Mouse (Mus musculus) thymus, adult 2 months (tissue): ENCODE measurements around the gene Gm5129. TPM values are rescaled to one million over a fixed set of nuclear protein-coding genes. Genes with fewer than 3 reads are reported as not detected.

Experiments
- DNase-seq: peaks from one replicate; pipeline ENCODE4 v3.0.0; 2021
- H3K27ac ChIP-seq: fragments of 200-500 bp; 2 replicates; pipeline ENCODE4 v1.5.1; 2012; ENCODE audit warnings: low read length, control low read depth; ENCODE audit not compliant: control insufficient read depth, insufficient read depth
- H3K27me3 ChIP-seq: fragments of 200-500 bp; 2 replicates; pipeline ENCODE4 v1.6.1; 2012; ENCODE audit warnings: mild to moderate bottlenecking, low read length, moderate library complexity, mixed read lengths; ENCODE audit not compliant: control insufficient read depth, insufficient read depth
- H3K36me3 ChIP-seq: fragments of 200-500 bp; 2 replicates; pipeline ENCODE4 v1.6.1; 2012; ENCODE audit warnings: mild to moderate bottlenecking, low read length, moderate library complexity; ENCODE audit not compliant: control insufficient read depth, insufficient read depth
- H3K4me1 ChIP-seq: fragments of 200-500 bp; replicated peaks from 2 replicates; pipeline ENCODE4 v1.6.1; 2012; ENCODE audit warnings: low read length; ENCODE audit not compliant: control insufficient read depth, insufficient read depth
- H3K4me3 ChIP-seq: fragments of 200-500 bp; 2 replicates; pipeline ENCODE4 v1.5.1; 2012; ENCODE audit warnings: mild to moderate bottlenecking, low read length, control low read depth, moderate library complexity; ENCODE audit not compliant: control insufficient read depth, insufficient read depth
- CTCF ChIP-seq: fragments of 200-500 bp; IDR thresholded peaks from 2 replicates; pipeline ENCODE4 v1.5.1; 2012; ENCODE audit warnings: mild to moderate bottlenecking, control low read depth, low read length, moderate library complexity, borderline replicate concordance; ENCODE audit not compliant: control insufficient read depth, poor library complexity, insufficient read depth; ENCODE audit errors: extremely low read depth
- POLR2A ChIP-seq: fragments of 200-500 bp; IDR thresholded peaks from 2 replicates; pipeline ENCODE4 v1.6.1; 2012; ENCODE audit warnings: mild to moderate bottlenecking, low read length, control low read depth, moderate library complexity; ENCODE audit not compliant: control insufficient read depth, poor library complexity, insufficient read depth; ENCODE audit errors: extremely low read depth
- WGBS: fragments of 180-500 bp; shearing (Covaris S2); methylation state at CpG from one replicate; pipeline ENCODE4 v1.1.7; 2018; 5-methylcytosine and 5-hydroxymethylcytosine counted together
- polyA plus RNA-seq: library from polyadenylated mRNA; depleted of rRNA; stranded (reverse); fragments of >200 nt; gene quantifications from 2 replicates; pipeline ENCODE4 v1.2.3, GENCODE M21; 2012

The Gm5129 gene
- polyA plus RNA-seq, 1 experiment = 1.3 TPM

DNA sequence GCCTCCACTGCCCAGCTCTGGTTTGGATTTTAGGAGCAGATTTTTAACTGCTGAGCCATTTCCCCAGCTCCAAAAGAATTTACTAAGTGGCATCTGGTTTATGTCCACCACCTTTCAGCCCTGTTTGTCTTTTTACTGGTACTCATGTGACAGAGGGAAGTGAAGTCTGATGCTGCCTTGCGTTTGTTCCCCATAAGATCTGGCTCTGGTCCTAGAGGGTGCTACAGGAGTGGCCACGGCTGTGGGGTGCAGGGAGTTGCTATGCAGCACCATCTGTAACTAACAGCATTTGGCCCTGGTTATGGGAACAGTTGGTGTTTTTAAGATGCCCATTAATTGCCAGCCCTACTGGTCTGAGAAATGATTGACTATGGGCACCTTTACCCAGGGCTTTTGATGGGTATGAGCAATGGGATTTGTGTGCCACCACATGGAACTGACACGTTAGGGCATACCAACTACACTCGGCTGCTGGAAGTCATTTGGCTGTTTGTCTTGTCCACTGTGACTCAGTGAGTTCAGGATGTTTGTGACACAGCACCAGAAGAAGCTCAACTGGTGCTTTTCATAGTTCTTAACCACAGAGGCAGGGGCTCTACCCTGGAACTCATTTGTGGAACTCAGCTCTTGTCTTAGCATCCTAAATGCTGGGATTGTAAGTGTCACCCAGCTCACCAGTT is 37.1 kb upstream of the Gm5129 start:
- Histone ChIP-seq H3K4me3 (no peak overlapping the region), H3K27me3 (no peaks in the 10 kb centered on the region), H3K27ac (no peak overlapping the region), H3K4me1 (no peaks in the 10 kb centered on the region), H3K36me3 (peaks cover 19% of the 10 kb centered on the region; the same call in 1 of the 2 replicates)
- TF ChIP-seq CTCF (no peak), POLR2A (no peak)
- 91% methylated on average over 4 of the region's 4 CpGs for WGBS
- no peak for DNase-seq

DNA sequence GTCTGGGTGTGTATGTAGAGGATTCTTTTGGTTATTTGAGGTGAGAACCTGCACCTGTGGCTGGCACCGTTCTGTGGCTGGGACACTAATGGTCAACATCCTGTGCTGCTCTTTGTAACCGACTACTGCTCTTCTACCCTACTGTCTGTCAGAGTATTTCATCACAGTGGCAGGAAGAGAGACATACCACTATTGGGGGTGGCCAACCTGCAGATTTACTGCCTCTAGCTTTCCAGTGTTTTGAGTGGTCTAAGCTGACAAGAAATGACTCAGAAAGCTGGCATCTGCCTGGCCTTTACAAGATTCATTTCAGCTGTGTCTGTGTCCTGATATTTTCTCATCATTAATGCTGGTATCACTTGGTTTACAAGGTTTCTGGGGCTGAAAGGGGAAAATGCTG is 36.3 kb upstream of the Gm5129 start:
- Histone ChIP-seq H3K27ac (no peak overlapping the region), H3K4me1 (no peaks in the 10 kb centered on the region), H3K4me3 (no peak overlapping the region), H3K36me3 (peaks cover 21% of the 10 kb centered on the region), H3K27me3 (no peaks in the 10 kb centered on the region)
- DNase-seq = no peak
- 41% methylated on average over 2 of the region's 2 CpGs for WGBS
- TF ChIP-seq CTCF = no peak
- no peak for TF ChIP-seq POLR2A

DNA sequence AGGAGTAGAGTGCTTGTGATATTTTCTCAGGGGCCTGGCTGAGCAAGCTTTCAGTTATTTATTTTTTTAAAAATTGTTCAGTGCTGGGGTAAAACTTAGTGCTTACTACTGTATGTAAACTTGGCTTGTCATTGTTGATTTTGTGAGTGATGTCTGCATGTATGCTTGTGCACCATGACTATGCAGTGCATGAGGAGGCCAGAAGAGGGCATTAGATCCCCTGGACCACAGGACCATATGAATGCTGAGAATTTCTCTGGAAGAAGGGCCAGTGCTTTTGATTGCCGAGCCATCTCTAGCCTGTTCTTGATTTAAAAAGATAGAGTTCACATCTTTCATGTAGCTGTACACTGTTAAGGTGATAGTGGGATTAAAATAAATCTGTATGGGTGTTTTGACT is 35.2 kb upstream of the Gm5129 start:
- no peaks in the 10 kb centered on the region for H3K27me3 ChIP-seq
- no peak overlapping the region for H3K27ac ChIP-seq
- peak; percentile 10 for DNase-seq
- H3K36me3 ChIP-seq = peaks cover 23% of the 10 kb centered on the region
- WGBS = 98% methylated on average over 1 of the region's 1 CpGs
- TF ChIP-seq POLR2A = no peak
- TF ChIP-seq CTCF = no peak
- no peaks in the 10 kb centered on the region for H3K4me1 ChIP-seq
- H3K4me3 ChIP-seq = no peak overlapping the region

DNA sequence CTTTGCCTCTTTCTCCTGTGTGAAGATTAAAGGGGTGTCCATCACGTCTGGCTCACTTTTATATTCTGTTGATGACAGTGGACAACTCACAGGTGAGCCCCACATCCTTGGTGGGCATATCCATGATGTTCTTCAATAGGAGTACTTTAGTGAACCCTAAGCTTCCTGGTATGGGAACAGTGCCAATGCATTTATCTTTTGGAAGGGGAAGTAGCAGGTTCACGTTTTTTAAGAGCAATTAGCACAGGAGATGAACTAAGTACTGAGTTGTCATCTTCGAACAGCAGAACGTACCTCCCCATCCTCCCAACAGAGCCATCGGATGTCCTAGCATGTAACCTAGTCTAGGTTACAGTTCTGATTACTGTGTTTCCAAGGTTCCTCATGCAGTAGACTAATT is 23.6 kb upstream of the Gm5129 start:
- H3K27me3 ChIP-seq = no peaks in the 10 kb centered on the region
- H3K4me1 ChIP-seq = no peaks in the 10 kb centered on the region
- no peak for DNase-seq
- H3K36me3 ChIP-seq = peaks cover 65% of the 10 kb centered on the region
- H3K27ac ChIP-seq = no peak overlapping the region
- WGBS = 89% methylated on average over 5 of the region's 5 CpGs
- H3K4me3 ChIP-seq = no peak overlapping the region
- no peak for TF ChIP-seq POLR2A
- no peak for TF ChIP-seq CTCF

DNA sequence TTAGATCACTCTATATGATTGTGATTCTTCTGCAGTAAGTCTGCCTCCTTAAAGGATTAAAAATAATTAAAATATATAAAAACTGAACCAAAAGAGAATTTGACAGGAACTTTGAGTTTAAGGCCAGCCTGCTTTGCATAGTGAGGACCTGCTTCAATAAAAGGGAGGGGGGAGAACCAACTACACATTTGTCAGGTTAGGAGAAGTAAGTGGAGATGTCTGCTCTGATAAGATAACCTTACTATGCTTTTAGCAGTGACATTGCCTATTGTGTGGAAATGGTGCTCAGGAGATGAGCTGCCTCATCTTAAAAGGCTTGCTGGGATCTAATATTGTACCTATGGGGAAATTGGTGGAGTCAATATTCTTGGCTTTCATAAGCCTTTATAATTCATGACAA is 17.2 kb upstream of the Gm5129 start:
- TF ChIP-seq CTCF (no peak), POLR2A (no peak)
- no peak for DNase-seq
- Histone ChIP-seq H3K36me3 (peaks cover 78% of the 10 kb centered on the region), H3K27ac (no peak overlapping the region), H3K4me3 (no peak overlapping the region), H3K27me3 (no peaks in the 10 kb centered on the region), H3K4me1 (no peaks in the 10 kb centered on the region)

DNA sequence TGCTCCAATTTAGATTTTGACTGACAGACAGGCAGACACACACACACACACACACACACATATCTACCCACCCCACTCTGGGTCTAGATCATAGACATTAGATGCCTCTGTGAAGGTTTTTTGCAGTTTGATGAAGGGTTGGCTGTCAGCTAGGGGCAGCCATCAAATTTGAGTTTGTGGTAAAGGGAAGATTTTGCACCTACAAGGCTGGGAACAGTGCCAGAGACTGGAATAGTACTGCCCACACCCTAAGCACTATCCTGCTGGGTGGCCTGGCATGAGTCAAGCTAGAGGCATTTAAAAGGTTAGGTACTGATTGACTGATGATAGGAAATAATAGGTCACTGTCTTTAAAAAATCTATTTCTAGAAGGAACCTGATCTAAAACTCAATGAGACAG is 15.6 kb upstream of the Gm5129 start:
- H3K36me3 ChIP-seq = peaks cover 62% of the 10 kb centered on the region
- no peaks in the 10 kb centered on the region for H3K4me1 ChIP-seq
- H3K27ac ChIP-seq = no peak overlapping the region
- H3K4me3 ChIP-seq = no peak overlapping the region
- no peak for TF ChIP-seq CTCF
- TF ChIP-seq POLR2A = no peak
- H3K27me3 ChIP-seq = no peaks in the 10 kb centered on the region
- DNase-seq = no peak

DNA sequence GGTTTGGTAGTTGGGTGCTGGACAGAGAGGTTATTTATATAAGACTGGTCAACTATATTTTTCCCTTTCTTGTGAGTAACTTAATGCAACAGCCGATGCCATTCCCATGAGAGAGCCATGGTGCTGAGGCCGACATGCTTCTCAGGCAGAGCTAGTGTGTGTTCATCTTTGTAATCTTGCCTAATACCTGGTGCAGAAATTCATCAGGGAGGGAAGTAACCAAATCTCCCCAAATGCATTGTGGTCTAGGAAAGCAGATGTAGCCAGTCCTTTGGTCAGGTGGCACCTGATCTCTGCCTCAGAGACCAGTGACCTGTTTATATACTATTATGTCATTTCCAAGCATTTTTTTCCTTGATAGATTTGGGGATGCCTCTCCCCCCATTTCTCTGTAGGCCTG is 11.9 kb upstream of the Gm5129 start:
- DNase-seq = no peak
- WGBS = 98% methylated on average over 2 of the region's 2 CpGs
- Histone ChIP-seq H3K4me3 (no peak overlapping the region), H3K27ac (no peak overlapping the region), H3K27me3 (no peaks in the 10 kb centered on the region), H3K36me3 (peaks cover 27% of the 10 kb centered on the region), H3K4me1 (no peaks in the 10 kb centered on the region)
- no peak for TF ChIP-seq CTCF
- no peak for TF ChIP-seq POLR2A

DNA sequence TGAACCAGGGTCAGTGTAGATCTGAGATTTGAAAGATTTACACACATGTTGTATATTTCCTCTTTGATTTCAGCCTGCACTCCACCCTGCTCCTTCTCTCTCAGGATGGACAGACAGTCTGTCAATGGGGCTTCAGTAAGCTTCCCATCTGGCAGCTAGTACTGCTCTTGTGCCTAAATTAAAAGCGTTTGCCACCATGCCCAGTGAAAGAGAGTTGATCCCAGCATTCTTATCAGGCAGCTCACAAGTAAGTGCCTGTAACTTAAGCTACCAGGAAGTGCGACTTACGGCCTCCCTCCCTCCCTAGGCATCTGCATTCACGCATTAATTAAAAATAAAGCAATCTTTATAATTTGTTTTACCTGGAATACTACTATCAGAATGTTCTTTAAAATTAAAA is 5.4 kb upstream of the Gm5129 start:
- Histone ChIP-seq H3K4me1 (peaks cover 11% of the 10 kb centered on the region), H3K27me3 (no peaks in the 10 kb centered on the region), H3K27ac (no peak overlapping the region), H3K4me3 (no peak overlapping the region), H3K36me3 (no peaks in the 10 kb centered on the region)
- TF ChIP-seq CTCF (no peak), POLR2A (no peak)
- WGBS = 90% methylated on average over 4 of the region's 4 CpGs
- DNase-seq = no peak
